Mouse (Mus musculus) liver, adult 2 months (tissue): ENCODE data around the gene Clnk.

ENCODE experiments used
- CTCF ChIP-seq: fragments of 200-500 bp; IDR thresholded peaks from 2 replicates; pipeline ENCODE4 v1.5.1; 2011; ENCODE audit warnings: low read depth, low read length, control low read depth
- POLR2A ChIP-seq: fragments of 200-500 bp; IDR thresholded peaks from 2 replicates; pipeline ENCODE4 v1.6.1; 2011; ENCODE audit warnings: low read length, control low read depth; ENCODE audit not compliant: insufficient read depth; ENCODE audit errors: extremely low read depth

- TF ChIP-seq CTCF (no peak), POLR2A (no peak)
Observed at GRCm38 (mm10) chr5:38812916-38813315, 63.7 kb downstream of the Clnk start.
